Mouse (Mus musculus) granulocyte monocyte progenitor cell, adult 5-6 weeks (primary cell): ENCODE results near the gene Il10ra. TPM values are rescaled to one million over a fixed set of nuclear protein-coding genes. Genes with fewer than 3 reads are reported as not detected.

Source experiments
- ATAC-seq: replicated peaks from 2 replicates; pipeline ENCODE4 v1.8.0; 2016; ENCODE audit warnings: mild to moderate bottlenecking, moderate TSS enrichment, inconsistent platforms; ENCODE audit not compliant: poor library complexity, severe bottlenecking
- total RNA-seq, 2 experiments: library from RNA; stranded (forward) in 1 of 2; stranded (reverse) in 1 of 2; fragments of 200-712, 200-1000 nt in 1 of 2; fragments of >200 nt in 1 of 2; fragmentation: Nextera tagmentation in 1 of 2; gene quantifications; 2 replicates each; pipeline ENCODE4 v1.2.3; 2014 to 2017

Il10ra gene
- total RNA-seq, 2 experiments from 2014 or later = 9.6 to 9.8 TPM

- ATAC-seq = no peak
Observed at GRCm38 (mm10) chr9:45207015-45207743, 61.8 kb downstream of the Il10ra start.

GRCm38 (mm10) chr9:45206121-45206520 lies 62.8 kb downstream of the Il10ra start:
- ATAC-seq = no peak

- ATAC-seq = no peak
Observed at GRCm38 (mm10) chr9:45205143-45205542, 63.8 kb downstream of the Il10ra start.

Other genes with a start within 250 kb of the Il10ra start
- not detected in 2 replicates for gene Mpzl2, start 229.3 kb downstream of the Il10ra start, total RNA-seq (2014; fragmentation: Nextera tagmentation)
- gene Mpzl2, start 229.3 kb downstream of the Il10ra start, total RNA-seq (2017) = not detected in 2 replicates
- 0.19 TPM in 1 of 2 replicates, not detected in the other for gene Mpzl3, start 214.0 kb downstream of the Il10ra start, total RNA-seq (2014; fragmentation: Nextera tagmentation)
- 1.2 and 2.2 TPM in 2 replicates for gene Mpzl3, start 214.0 kb downstream of the Il10ra start, total RNA-seq (2017)
- 0.51 TPM in 1 of 2 replicates, not detected in the other for gene Jaml, start 190.0 kb downstream of the Il10ra start, total RNA-seq (2014; fragmentation: Nextera tagmentation)
- 2.4 and 3.4 TPM in 2 replicates for gene Jaml, start 190.0 kb downstream of the Il10ra start, total RNA-seq (2017)
- not detected in 2 replicates for gene Scn2b, start 151.4 kb downstream of the Il10ra start, total RNA-seq (2014; fragmentation: Nextera tagmentation)
- not detected in 2 replicates for gene Scn2b, start 151.4 kb downstream of the Il10ra start, total RNA-seq (2017)
- not detected in 2 replicates for gene Scn4b, start 130.8 kb downstream of the Il10ra start, total RNA-seq (2014; fragmentation: Nextera tagmentation)
- not detected in 2 replicates for gene Scn4b, start 130.8 kb downstream of the Il10ra start, total RNA-seq (2017)
- not detected in 2 replicates for gene BC049352, start 87.1 kb downstream of the Il10ra start, total RNA-seq (2014; fragmentation: Nextera tagmentation)
- not detected in 2 replicates for gene BC049352, start 87.1 kb downstream of the Il10ra start, total RNA-seq (2017)
- not detected in 2 replicates for gene Tmprss4, start 65.1 kb downstream of the Il10ra start, total RNA-seq (2014; fragmentation: Nextera tagmentation)
- gene Tmprss4, start 65.1 kb downstream of the Il10ra start, total RNA-seq (2017) = not detected in 2 replicates
- not detected in 2 replicates for gene Tmprss13, start 50.0 kb upstream of the Il10ra start, total RNA-seq (2014; fragmentation: Nextera tagmentation)
- gene Tmprss13, start 50.0 kb upstream of the Il10ra start, total RNA-seq (2017) = not detected in 2 replicates
- gene Fxyd6, start 101.0 kb upstream of the Il10ra start, total RNA-seq (2014; fragmentation: Nextera tagmentation) = not detected in 2 replicates
- not detected in 2 replicates for gene Fxyd6, start 101.0 kb upstream of the Il10ra start, total RNA-seq (2017)
- not detected in 2 replicates for gene Fxyd2, start 130.5 kb upstream of the Il10ra start, total RNA-seq (2014; fragmentation: Nextera tagmentation)
- gene Fxyd2, start 130.5 kb upstream of the Il10ra start, total RNA-seq (2017) = 1.6 and 2.5 TPM in 2 replicates
- not detected in 2 replicates for gene Dscaml1, start 157.5 kb upstream of the Il10ra start, total RNA-seq (2014; fragmentation: Nextera tagmentation)
- not detected in 2 replicates for gene Dscaml1, start 157.5 kb upstream of the Il10ra start, total RNA-seq (2017)